Mouse (Mus musculus): ENCODE measurements around the gene Slc25a24. TPM values are rescaled to one million over a fixed set of nuclear protein-coding genes. Genes with fewer than 3 reads are reported as not detected.

Slc25a24 gene
- polyA plus RNA-seq (2015; fragmentation: Nextera tagmentation; extraction: Ambion mirVana): 42.2 and 43.6 TPM in 2 replicates

DNA sequence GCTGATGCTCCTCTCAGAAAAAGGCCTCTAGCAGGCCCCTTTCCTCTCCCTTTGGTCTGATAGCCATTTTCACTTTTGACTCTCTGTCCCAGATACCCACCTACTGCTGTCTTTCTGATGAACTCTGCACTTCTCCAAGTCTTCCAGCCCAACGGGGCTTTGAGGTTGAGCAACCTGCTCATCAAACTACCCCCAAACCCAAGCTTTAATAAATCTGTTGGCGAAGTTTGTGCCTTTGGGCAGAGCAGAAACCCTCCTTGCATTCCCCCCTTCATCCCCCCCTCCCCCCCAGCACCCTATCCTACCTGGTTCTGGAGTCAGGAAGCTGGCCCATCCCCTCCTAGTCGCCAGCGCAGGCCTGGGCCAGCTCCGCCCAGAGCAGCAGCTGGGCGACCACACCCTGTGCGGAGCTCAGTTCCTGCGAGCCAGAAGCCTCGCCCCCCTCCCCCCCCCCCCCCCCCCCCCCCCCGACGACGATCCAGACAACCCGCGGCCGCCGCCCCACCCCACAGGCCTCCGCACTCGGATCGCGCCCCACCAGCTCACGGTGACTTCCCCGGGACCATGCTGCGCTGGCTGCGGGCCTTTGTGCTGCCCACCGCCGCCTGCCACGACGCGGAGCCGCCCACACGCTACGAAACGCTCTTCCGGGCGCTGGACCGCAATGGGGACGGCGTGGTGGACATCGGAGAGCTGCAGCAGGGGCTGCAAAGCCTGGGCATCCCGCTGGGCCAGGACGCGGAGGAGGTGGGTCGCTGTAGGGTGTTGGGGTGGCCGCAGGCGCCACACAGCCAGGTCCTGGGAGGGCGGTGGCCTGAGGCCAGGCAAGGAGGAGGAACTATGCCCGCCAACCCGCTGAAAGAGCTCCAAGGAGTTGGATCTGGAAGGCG, at the start of gene Slc25a24:
TSS of gene Slc25a24 (plus strand) at position 509 of the 890 bp plus-strand sequence.

DNA sequence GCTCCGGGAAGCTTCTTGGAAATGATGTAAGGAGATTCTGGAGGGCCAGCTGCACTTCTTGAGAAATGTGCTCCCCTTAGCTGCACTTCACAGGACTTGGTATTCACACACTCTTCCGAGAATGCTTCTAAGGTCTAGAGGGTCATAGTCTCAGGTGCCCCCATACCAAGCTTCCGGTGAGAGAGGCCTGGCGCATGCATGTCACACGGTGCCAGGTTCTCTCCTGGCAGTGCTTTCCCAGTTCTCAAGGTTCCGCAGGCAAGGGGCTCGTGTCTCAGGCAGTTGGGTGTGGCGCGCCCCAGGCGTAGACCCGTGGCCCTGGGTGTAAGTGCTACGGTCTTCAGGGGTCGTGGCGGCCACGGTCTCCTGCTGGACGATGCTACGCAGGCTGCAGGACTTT, 42.8 kb upstream of the Slc25a24 start, which contains the start of gene Slc25a54:
TSS of gene Slc25a54 (plus strand) at position 301 of the 400 bp plus-strand sequence.

Other genes starting within 250 kb of the Slc25a24 start
- 0.41 and 0.62 TPM in 2 replicates for gene Fndc7, start 233.1 kb upstream of the Slc25a24 start, polyA plus RNA-seq (2015; fragmentation: Nextera tagmentation; extraction: Ambion mirVana)
- 34.4 and 37.8 TPM in 2 replicates for gene Prpf38b, start 211.4 kb upstream of the Slc25a24 start, polyA plus RNA-seq (2015; fragmentation: Nextera tagmentation; extraction: Ambion mirVana)
- gene Henmt1, start 183.3 kb upstream of the Slc25a24 start, polyA plus RNA-seq (2015; fragmentation: Nextera tagmentation; extraction: Ambion mirVana): 0.09 TPM in 1 of 2 replicates, not detected in the other
- not detected in 2 replicates for gene Gm9857, start 182.7 kb upstream of the Slc25a24 start, polyA plus RNA-seq (2015; fragmentation: Nextera tagmentation; extraction: Ambion mirVana)
- gene Fam102b, start 95.5 kb upstream of the Slc25a24 start, polyA plus RNA-seq (2015; fragmentation: Nextera tagmentation; extraction: Ambion mirVana): 8.9 and 9.0 TPM in 2 replicates
- not detected in 2 replicates for gene Slc25a54, start 42.7 kb upstream of the Slc25a24 start, polyA plus RNA-seq (2015; fragmentation: Nextera tagmentation; extraction: Ambion mirVana)
- 4.4 and 5.4 TPM in 2 replicates for gene Vav3, start 217.5 kb downstream of the Slc25a24 start, polyA plus RNA-seq (2015; fragmentation: Nextera tagmentation; extraction: Ambion mirVana)

Data from skeletal muscle tissue, postnatal 0 days (tissue).